Mouse (Mus musculus) forelimb bud, embryonic 11.5 days (tissue): ENCODE results near the gene Entpd1.
A peak's percentile ranks its signal among the peaks of the same experiment; 100 is the strongest.

Experiments
- DNase-seq: peaks from one replicate; pipeline ENCODE4 v3.0.0-alpha.2; 2012; ENCODE audit warnings: low read depth, low spot score

The Entpd1 gene

GRCm38 (mm10) chr19:40723516-40723915, 111.3 kb downstream of the Entpd1 start:
- no peak for DNase-seq

- no peak for DNase-seq
These were observed 114.0 kb downstream of the Entpd1 start for GRCm38 (mm10) chr19:40726148-40726547.

GRCm38 (mm10) chr19:40726614-40727013, 114.4 kb downstream of the Entpd1 start:
- no peak for DNase-seq

GRCm38 (mm10) chr19:40728213-40728612, 116.0 kb downstream of the Entpd1 start:
- no peak for DNase-seq

GRCm38 (mm10) chr19:40728732-40729420, 116.7 kb downstream of the Entpd1 start:
- no peak for DNase-seq

- DNase-seq, result no peak
These were observed 121.2 kb downstream of the Entpd1 start for GRCm38 (mm10) chr19:40733409-40733808.

- DNase-seq, result no peak
These were observed 121.7 kb downstream of the Entpd1 start for GRCm38 (mm10) chr19:40733849-40734248.

GRCm38 (mm10) chr19:40736680-40737512, 124.7 kb downstream of the Entpd1 start:
- DNase-seq, result peak; percentile 81

GRCm38 (mm10) chr19:40737613-40738012, 125.4 kb downstream of the Entpd1 start:
- no peak for DNase-seq

- no peak for DNase-seq
These were observed 126.6 kb downstream of the Entpd1 start for GRCm38 (mm10) chr19:40738683-40739324.

- no peak for DNase-seq
These were observed 134.4 kb downstream of the Entpd1 start for GRCm38 (mm10) chr19:40746603-40747002.

GRCm38 (mm10) chr19:40748559-40748958, 136.4 kb downstream of the Entpd1 start, which contains the start of gene Cc2d2b:
Cc2d2b (plus strand) TSS chr19:40748753.
- no peak for DNase-seq

- DNase-seq, result no peak
These were observed 142.1 kb downstream of the Entpd1 start for GRCm38 (mm10) chr19:40754311-40754710.

GRCm38 (mm10) chr19:40760071-40760470, 147.9 kb downstream of the Entpd1 start:
- DNase-seq, result no peak

GRCm38 (mm10) chr19:40762023-40762759, 150.0 kb downstream of the Entpd1 start:
- DNase-seq, result no peak

GRCm38 (mm10) chr19:40767189-40767588, 155.0 kb downstream of the Entpd1 start:
- DNase-seq, result no peak

- no peak for DNase-seq
These were observed 157.2 kb downstream of the Entpd1 start for GRCm38 (mm10) chr19:40769341-40769770.

GRCm38 (mm10) chr19:40788004-40788714, 176.0 kb downstream of the Entpd1 start:
- DNase-seq, result no peak

- DNase-seq, result no peak
These were observed 176.5 kb downstream of the Entpd1 start for GRCm38 (mm10) chr19:40788715-40789084.
